Mouse (Mus musculus): ENCODE results near the gene Hspb7. TPM values are rescaled to one million over a fixed set of nuclear protein-coding genes. Genes with fewer than 3 reads are reported as not detected.

Gene Hspb7
- polyA plus RNA-seq, 1 experiment from 2014 or later, result 0.41 TPM

DNA sequence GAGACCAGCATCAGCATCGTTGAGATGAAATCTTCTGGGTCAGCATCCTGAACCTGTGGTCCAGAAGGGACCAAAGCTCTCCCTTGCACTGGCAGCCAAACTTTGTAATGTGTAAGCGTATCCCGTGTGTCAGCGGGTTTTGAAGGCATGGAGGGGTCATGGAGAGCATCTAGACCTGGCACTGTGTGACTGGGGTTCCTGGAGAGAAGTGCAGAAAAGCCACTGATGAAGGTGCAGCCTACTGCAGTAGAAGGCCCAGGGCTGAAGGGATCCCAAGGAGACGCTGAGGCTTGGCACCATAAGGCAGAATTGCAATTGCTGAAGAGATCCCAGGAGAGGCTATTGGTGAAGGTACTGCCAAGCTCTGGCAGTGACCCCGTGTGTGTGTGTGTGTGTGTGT is 8.8 kb downstream of the Hspb7 start:
- H3K4me1 ChIP-seq (replicated peaks; ENCODE audit: insufficient read depth, low read length), result peaks cover 20% of the 10 kb centered on the region; the same call in 1 of the 2 replicates
- H3K27me3 ChIP-seq (ENCODE audit: insufficient read depth, low read length), result no peaks in the 10 kb centered on the region
- no peak for TF ChIP-seq CTCF (IDR thresholded peaks at IDR 0.05; ENCODE audit: low read depth)
- H3K36me3 ChIP-seq (ENCODE audit: insufficient read depth, low read length), result no peaks in the 10 kb centered on the region
- H3K4me2 ChIP-seq (ENCODE audit: low read length), result no peak overlapping the region
- H3K4me3 ChIP-seq (replicated peaks; ENCODE audit: low read depth, low read length), result no peak overlapping the region
- ATAC-seq (replicated peaks; ENCODE audit: low FRiP score, low read depth) (no peak), DNase-seq (ENCODE audit: low spot score) (no peak)
- no peak overlapping the region for H3K9ac ChIP-seq (ENCODE audit: low read depth, low read length)
- no peaks in the 10 kb centered on the region for H3K9me3 ChIP-seq (replicated peaks; ENCODE audit: low read length)
- WGBS, result 83% methylated on average over 6 of the region's 6 CpGs
- no peak overlapping the region for H3K27ac ChIP-seq

DNA sequence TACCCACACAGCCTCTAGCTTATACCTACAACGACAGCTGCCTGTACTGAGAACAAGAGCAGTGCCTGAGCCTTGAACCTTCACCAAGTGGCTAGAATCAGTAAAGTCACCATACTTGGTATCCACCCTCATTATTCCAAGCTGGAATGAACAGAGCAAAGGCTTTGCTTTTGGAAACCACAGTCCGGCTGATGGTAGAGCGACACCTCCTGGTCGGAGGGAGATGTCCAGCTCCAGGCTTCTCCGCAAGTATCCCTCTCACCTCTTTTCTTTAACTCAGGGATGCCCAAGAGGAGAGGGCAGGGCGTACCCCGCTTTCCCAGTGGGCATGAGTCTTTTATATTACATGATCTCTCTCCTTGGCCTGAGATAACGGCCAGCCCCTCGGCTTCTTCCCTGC is 9.3 kb downstream of the Hspb7 start:
- ATAC-seq (replicated peaks; ENCODE audit: low FRiP score, low read depth) (no peak), DNase-seq (ENCODE audit: low spot score) (peak; percentile 67)
- H3K4me3 ChIP-seq (replicated peaks; ENCODE audit: low read depth, low read length), result no peak overlapping the region
- H3K9ac ChIP-seq (ENCODE audit: low read depth, low read length), result no peak overlapping the region
- H3K27ac ChIP-seq, result no peak overlapping the region
- no peaks in the 10 kb centered on the region for H3K9me3 ChIP-seq (replicated peaks; ENCODE audit: low read length)
- peak; percentile 77 for TF ChIP-seq CTCF (IDR thresholded peaks at IDR 0.05; ENCODE audit: low read depth)
- H3K27me3 ChIP-seq (ENCODE audit: insufficient read depth, low read length), result no peaks in the 10 kb centered on the region
- peaks cover 20% of the 10 kb centered on the region; the same call in 1 of the 2 replicates for H3K4me1 ChIP-seq (replicated peaks; ENCODE audit: insufficient read depth, low read length)
- no peaks in the 10 kb centered on the region for H3K36me3 ChIP-seq (ENCODE audit: insufficient read depth, low read length)
- H3K4me2 ChIP-seq (ENCODE audit: low read length), result no peak overlapping the region
- 47% methylated on average over 9 of the region's 9 CpGs for WGBS

DNA sequence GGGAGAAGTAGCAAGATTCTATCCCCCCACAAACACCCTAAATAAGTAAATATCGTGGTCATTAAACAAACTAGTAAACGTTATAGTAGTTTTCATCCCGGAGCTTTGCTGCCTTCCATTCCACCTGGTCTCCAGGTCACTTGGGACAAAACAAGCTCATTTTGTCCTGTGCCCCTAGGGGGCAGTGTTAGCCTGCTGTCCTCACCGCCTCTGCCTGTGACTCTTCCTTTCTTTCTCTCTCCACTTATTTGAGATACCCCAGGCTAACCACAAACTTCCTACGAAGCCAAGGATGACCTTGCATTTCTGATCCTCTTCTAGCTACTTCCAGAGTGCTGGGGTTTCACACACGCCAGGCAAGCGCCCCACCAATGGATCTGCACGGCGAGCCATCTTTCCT is 10.4 kb downstream of the Hspb7 start:
- peaks cover 8% of the 10 kb centered on the region; the same call in 1 of the 2 replicates for H3K4me1 ChIP-seq (replicated peaks; ENCODE audit: insufficient read depth, low read length)
- ATAC-seq (replicated peaks; ENCODE audit: low FRiP score, low read depth), result no peak
- no peak overlapping the region for H3K9ac ChIP-seq (ENCODE audit: low read depth, low read length)
- no peak overlapping the region for H3K4me2 ChIP-seq (ENCODE audit: low read length)
- H3K4me3 ChIP-seq (replicated peaks; ENCODE audit: low read depth, low read length), result no peak overlapping the region
- no peak overlapping the region for H3K27ac ChIP-seq
- peak; percentile 86 for TF ChIP-seq CTCF (IDR thresholded peaks at IDR 0.05; ENCODE audit: low read depth)
- 35% methylated on average over 9 of the region's 9 CpGs for WGBS
- no peaks in the 10 kb centered on the region for H3K27me3 ChIP-seq (ENCODE audit: insufficient read depth, low read length)
- peak; percentile 77 for DNase-seq (ENCODE audit: low spot score)
- no peaks in the 10 kb centered on the region for H3K9me3 ChIP-seq (replicated peaks; ENCODE audit: low read length)
- no peaks in the 10 kb centered on the region for H3K36me3 ChIP-seq (ENCODE audit: insufficient read depth, low read length)

DNA sequence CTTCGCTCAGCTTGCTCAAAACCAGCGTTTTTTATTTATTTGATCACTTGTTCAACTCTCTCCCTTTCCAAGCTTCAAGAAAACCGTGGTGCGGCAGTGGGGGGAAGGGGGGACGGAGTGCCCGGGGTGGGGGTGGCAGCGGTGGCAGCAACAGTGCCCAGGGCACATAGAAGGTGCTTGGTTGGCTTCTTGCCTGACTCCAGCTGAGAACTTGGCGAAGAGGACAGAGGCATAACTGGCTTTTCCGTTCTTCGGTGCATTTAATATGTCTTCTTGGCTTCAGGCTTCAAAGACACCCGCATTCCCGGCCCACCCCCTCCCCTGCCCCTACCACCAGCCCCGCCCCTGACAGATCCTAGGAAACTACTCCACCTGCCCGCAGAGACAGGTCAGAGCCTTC is 12.1 kb downstream of the Hspb7 start:
- 52% methylated on average over 13 of the region's 14 CpGs for WGBS
- H3K9me3 ChIP-seq (replicated peaks; ENCODE audit: low read length), result no peaks in the 10 kb centered on the region
- no peak overlapping the region for H3K27ac ChIP-seq
- DNase-seq (ENCODE audit: low spot score) (no peak), ATAC-seq (replicated peaks; ENCODE audit: low FRiP score, low read depth) (no peak)
- H3K27me3 ChIP-seq (ENCODE audit: insufficient read depth, low read length), result no peaks in the 10 kb centered on the region
- TF ChIP-seq CTCF (IDR thresholded peaks at IDR 0.05; ENCODE audit: low read depth), result no peak
- H3K4me1 ChIP-seq (replicated peaks; ENCODE audit: insufficient read depth, low read length), result no peaks in the 10 kb centered on the region
- H3K4me3 ChIP-seq (replicated peaks; ENCODE audit: low read depth, low read length), result no peak overlapping the region
- H3K4me2 ChIP-seq (ENCODE audit: low read length), result no peak overlapping the region
- no peak overlapping the region for H3K9ac ChIP-seq (ENCODE audit: low read depth, low read length)
- no peaks in the 10 kb centered on the region for H3K36me3 ChIP-seq (ENCODE audit: insufficient read depth, low read length)

DNA sequence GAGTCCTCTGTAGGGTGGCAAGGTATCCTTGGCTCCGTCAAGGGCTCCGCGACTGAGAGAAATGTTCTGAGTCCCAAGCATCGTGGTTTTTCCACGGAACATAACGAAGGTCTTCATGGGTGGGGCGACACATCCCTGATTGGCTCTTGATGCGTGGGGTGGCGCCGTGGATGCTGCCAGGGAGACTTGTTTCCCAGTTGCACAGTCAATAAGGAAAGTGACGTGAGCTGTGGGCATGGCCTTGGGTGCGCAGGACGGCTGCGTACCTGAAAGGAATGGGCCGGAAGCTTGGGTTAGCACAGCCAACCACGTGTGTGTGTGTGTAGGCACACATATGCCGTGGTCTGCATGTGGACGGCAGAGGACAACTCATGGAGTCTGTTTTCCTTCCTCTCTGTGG is 12.6 kb downstream of the Hspb7 start:
- H3K27me3 ChIP-seq (ENCODE audit: insufficient read depth, low read length), result no peaks in the 10 kb centered on the region
- ATAC-seq (replicated peaks; ENCODE audit: low FRiP score, low read depth) (no peak), DNase-seq (ENCODE audit: low spot score) (no peak)
- H3K27ac ChIP-seq, result no peak overlapping the region
- 86% methylated on average over 18 of the region's 18 CpGs for WGBS
- no peaks in the 10 kb centered on the region for H3K9me3 ChIP-seq (replicated peaks; ENCODE audit: low read length)
- H3K4me1 ChIP-seq (replicated peaks; ENCODE audit: insufficient read depth, low read length), result no peaks in the 10 kb centered on the region
- H3K4me2 ChIP-seq (ENCODE audit: low read length), result no peak overlapping the region
- H3K36me3 ChIP-seq (ENCODE audit: insufficient read depth, low read length), result no peaks in the 10 kb centered on the region
- no peak overlapping the region for H3K9ac ChIP-seq (ENCODE audit: low read depth, low read length)
- no peak for TF ChIP-seq CTCF (IDR thresholded peaks at IDR 0.05; ENCODE audit: low read depth)
- no peak overlapping the region for H3K4me3 ChIP-seq (replicated peaks; ENCODE audit: low read depth, low read length)

DNA sequence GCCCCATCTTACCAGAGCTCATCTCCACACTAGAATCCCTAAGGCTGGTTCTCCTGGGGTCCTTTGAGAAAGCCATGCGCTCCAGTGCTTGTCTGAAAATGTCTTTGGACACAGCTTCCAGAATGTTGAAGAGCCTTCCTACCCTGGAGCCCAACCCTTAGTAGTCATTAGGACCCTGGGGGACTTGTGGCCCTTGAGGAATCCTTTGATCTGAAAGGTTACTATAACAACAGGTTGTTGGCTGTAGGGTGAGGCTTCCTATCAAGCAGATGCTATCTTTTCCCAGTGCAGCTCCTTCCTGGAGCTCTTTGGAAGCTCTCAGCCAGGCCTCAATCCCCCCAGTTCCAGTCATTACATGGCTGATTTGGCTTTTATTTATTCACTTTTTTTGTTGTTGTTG is 15.4 kb downstream of the Hspb7 start, which contains the start of gene Srarp:
Gene Srarp (minus strand): TSS at position 132 of the 400 bp plus-strand sequence.
- Histone ChIP-seq H3K27ac (no peak within 1 kb of the TSS), H3K4me3 (replicated peaks; ENCODE audit: low read depth, low read length) (no peak within 1 kb of the TSS), H3K4me1 (replicated peaks; ENCODE audit: insufficient read depth, low read length) (no peaks in the 10 kb centered on the region), H3K9ac (ENCODE audit: low read depth, low read length) (no peak within 1 kb of the TSS), H3K4me2 (ENCODE audit: low read length) (no peak within 1 kb of the TSS), H3K27me3 (ENCODE audit: insufficient read depth, low read length) (no peaks in the 10 kb centered on the region), H3K36me3 (ENCODE audit: insufficient read depth, low read length) (no peaks in the 10 kb centered on the region), H3K9me3 (replicated peaks; ENCODE audit: low read length) (no peaks in the 10 kb centered on the region)
- DNase-seq (ENCODE audit: low spot score) (no peak), ATAC-seq (replicated peaks; ENCODE audit: low FRiP score, low read depth) (no peak)
- WGBS, result 74% methylated on average over 1 of the region's 1 CpGs
- no peak for TF ChIP-seq CTCF (IDR thresholded peaks at IDR 0.05; ENCODE audit: low read depth)
